Mouse (Mus musculus) lung, postnatal 0 days (tissue): ENCODE results near the gene Phb. TPM values are rescaled to one million over a fixed set of nuclear protein-coding genes. Genes with fewer than 3 reads are reported as not detected.
A peak's percentile ranks its signal among the peaks of the same experiment; 100 is the strongest.

Experiments
- ATAC-seq: fragments of 200-750 bp; cut with Nextera tagmentation; 2 replicates; pipeline ENCODE4 v1.8.0; 2017; ENCODE audit warnings: moderate library complexity
- DNase-seq: peaks from one replicate; pipeline ENCODE4 v3.0.0-alpha.2; 2016; ENCODE audit warnings: low spot score
- H3K27ac ChIP-seq: fragments of 300-500 bp; sonication (generic); 2 replicates; pipeline ENCODE4 v1.5.1; 2014; ENCODE audit warnings: antibody characterized with exemption, mild to moderate bottlenecking, low read length, mixed read lengths
- H3K27me3 ChIP-seq: fragments of 300-500 bp; sonication (generic); replicated peaks from 2 replicates; pipeline ENCODE4 v1.6.1; 2014; ENCODE audit warnings: low read length, mixed read lengths; ENCODE audit not compliant: insufficient read depth
- H3K36me3 ChIP-seq: fragments of 300-500 bp; sonication (generic); 2 replicates; pipeline ENCODE4 v1.6.1; 2014; ENCODE audit warnings: low read length, mixed read lengths; ENCODE audit not compliant: insufficient read depth
- H3K4me1 ChIP-seq: fragments of 300-500 bp; sonication (generic); 2 replicates; pipeline ENCODE4 v1.6.1; 2014; ENCODE audit warnings: antibody characterized with exemption, low read depth, low read length, mixed read lengths; ENCODE audit not compliant: insufficient read depth
- H3K4me2 ChIP-seq: fragments of 300-500 bp; sonication (generic); replicated peaks from 2 replicates; pipeline ENCODE4 v1.6.1; 2014; ENCODE audit warnings: low read depth, mild to moderate bottlenecking, low read length, moderate library complexity, mixed read lengths
- H3K4me3 ChIP-seq: fragments of 300-500 bp; sonication (generic); 2 replicates; pipeline ENCODE4 v1.5.1; 2014; ENCODE audit warnings: low read depth, low read length
- H3K9ac ChIP-seq: fragments of 300-500 bp; sonication (generic); replicated peaks from 2 replicates; pipeline ENCODE4 v1.6.1; 2014; ENCODE audit warnings: low read depth, mild to moderate bottlenecking
- H3K9me3 ChIP-seq: fragments of 300-500 bp; sonication (generic); 2 replicates; pipeline ENCODE4 v1.6.1; 2016; ENCODE audit warnings: low read length, mixed read lengths
- CTCF ChIP-seq: IDR thresholded peaks from 2 replicates; pipeline ENCODE4 v1.5.1; 2016; ENCODE audit warnings: antibody characterized with exemption, mild to moderate bottlenecking
- EP300 ChIP-seq: IDR thresholded peaks from 2 replicates; pipeline ENCODE4 v1.6.1; 2016; ENCODE audit warnings: antibody characterized with exemption, mild to moderate bottlenecking, control low read depth
- WGBS: fragments of 180-500 bp; shearing (Covaris S2); extraction: QIAGEN DNeasy Blood & Tissue Kit; methylation state at CpG from one replicate; pipeline ENCODE4 v1.1.7; 2014; 5-methylcytosine and 5-hydroxymethylcytosine counted together
- polyA plus RNA-seq: library from polyadenylated mRNA; unstranded; fragments of >200 nt; fragmentation: Nextera tagmentation; extraction: Ambion mirVana; gene quantifications from 2 replicates; pipeline ENCODE4 v1.2.1, GENCODE M21; 2015

Gene Phb
- 94.7 and 95.1 TPM in 2 replicates for polyA plus RNA-seq

- Histone ChIP-seq H3K27me3 (no peaks in the 10 kb centered on the region), H3K4me3 (peak within 1 kb of the TSS; percentile 56), H3K27ac (peak within 1 kb of the TSS; percentile 43), H3K4me2 (peak within 1 kb of the TSS; percentile 70), H3K4me1 (no peaks in the 10 kb centered on the region), H3K9ac (peak within 1 kb of the TSS; percentile 51), H3K9me3 (no peaks in the 10 kb centered on the region), H3K36me3 (peaks cover 12% of the 10 kb centered on the region)
- TF ChIP-seq CTCF (peak; percentile 43), EP300 (peak; percentile 79)
- ATAC-seq (peak; percentile 98), DNase-seq (peak; percentile 100)
- 2% methylated on average over 25 of the region's 25 CpGs for WGBS
Observed at GRCm38 (mm10) chr11:95666529-95667149, at the start of gene Phb. Phb (plus strand) TSS chr11:95666957.

- WGBS = 46% methylated on average over 19 of the region's 19 CpGs
- H3K36me3 ChIP-seq = no peaks in the 10 kb centered on the region
- ATAC-seq (no peak; the same call in 1 of the 2 replicates), DNase-seq (no peak)
- no peak overlapping the region for H3K27ac ChIP-seq
- H3K4me3 ChIP-seq = no peak overlapping the region
- no peak overlapping the region for H3K9ac ChIP-seq
- H3K4me1 ChIP-seq = no peaks in the 10 kb centered on the region
- no peaks in the 10 kb centered on the region for H3K9me3 ChIP-seq
- no peaks in the 10 kb centered on the region for H3K27me3 ChIP-seq
- no peak overlapping the region for H3K4me2 ChIP-seq
- TF ChIP-seq EP300 (no peak), CTCF (no peak)
Observed at GRCm38 (mm10) chr11:95617785-95618465, 48.8 kb upstream of the Phb start.

GRCm38 (mm10) chr11:95619081-95619480, 47.7 kb upstream of the Phb start:
- ATAC-seq (no peak), DNase-seq (no peak)
- no peaks in the 10 kb centered on the region for H3K36me3 ChIP-seq
- H3K9ac ChIP-seq = no peak overlapping the region
- H3K4me1 ChIP-seq = no peaks in the 10 kb centered on the region
- H3K4me3 ChIP-seq = no peak overlapping the region
- no peaks in the 10 kb centered on the region for H3K9me3 ChIP-seq
- 70% methylated on average over 3 of the region's 3 CpGs for WGBS
- H3K4me2 ChIP-seq = no peak overlapping the region
- no peak overlapping the region for H3K27ac ChIP-seq
- H3K27me3 ChIP-seq = no peaks in the 10 kb centered on the region
- TF ChIP-seq CTCF = no peak
- TF ChIP-seq EP300 = no peak

DNA sequence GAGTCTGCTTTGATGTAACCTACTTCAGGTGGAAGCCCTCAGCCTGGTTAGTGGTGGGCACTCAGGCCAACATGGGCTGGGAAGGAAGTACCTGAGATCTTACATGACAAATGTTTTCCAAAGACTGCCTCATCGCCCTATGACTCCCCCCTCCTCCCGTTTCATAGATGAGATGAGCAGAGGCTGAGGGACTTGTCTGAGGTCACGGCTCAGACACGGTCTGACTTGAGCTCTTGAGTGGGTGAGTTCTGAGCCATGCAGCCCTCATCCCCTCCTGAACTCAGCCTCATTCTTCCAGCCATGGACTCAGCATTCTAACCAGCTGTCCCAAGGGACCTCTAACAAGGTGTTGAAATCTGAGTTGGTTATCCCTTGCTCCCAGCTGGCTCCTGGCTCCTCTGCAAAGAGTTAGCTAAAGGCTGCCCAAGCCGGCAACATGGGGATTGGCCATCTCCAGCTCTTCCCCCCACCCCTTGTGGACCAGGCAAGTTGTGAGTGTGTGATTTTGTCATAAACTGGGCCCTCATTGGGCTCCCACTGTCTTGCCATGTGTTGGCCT, 46.8 kb upstream of the Phb start:
- H3K9ac ChIP-seq = no peak overlapping the region
- H3K9me3 ChIP-seq = no peaks in the 10 kb centered on the region
- no peaks in the 10 kb centered on the region for H3K4me1 ChIP-seq
- H3K36me3 ChIP-seq = no peaks in the 10 kb centered on the region
- WGBS = 85% methylated on average over 5 of the region's 5 CpGs
- H3K4me2 ChIP-seq = no peak overlapping the region
- no peak for ATAC-seq
- H3K27me3 ChIP-seq = no peaks in the 10 kb centered on the region
- no peak overlapping the region for H3K27ac ChIP-seq
- TF ChIP-seq EP300 (no peak), CTCF (no peak)
- no peak for DNase-seq
- H3K4me3 ChIP-seq = no peak overlapping the region

GRCm38 (mm10) chr11:95621010-95621409, 45.7 kb upstream of the Phb start:
- Histone ChIP-seq H3K4me1 (no peaks in the 10 kb centered on the region), H3K36me3 (no peaks in the 10 kb centered on the region), H3K9me3 (no peaks in the 10 kb centered on the region), H3K4me3 (no peak overlapping the region), H3K27me3 (no peaks in the 10 kb centered on the region), H3K27ac (no peak overlapping the region), H3K9ac (no peak overlapping the region), H3K4me2 (no peak overlapping the region)
- DNase-seq (no peak), ATAC-seq (peak; percentile 50; the same call in 1 of the 2 replicates)
- TF ChIP-seq EP300 (no peak), CTCF (no peak)
- 37% methylated on average over 4 of the region's 4 CpGs for WGBS

- 0 out of 2 replicates have a peak, but pooled peaks cover 2% of the 10 kb centered on the region for H3K27me3 ChIP-seq
- no peak overlapping the region for H3K9ac ChIP-seq
- DNase-seq (no peak), ATAC-seq (no peak)
- H3K36me3 ChIP-seq = no peaks in the 10 kb centered on the region
- H3K4me2 ChIP-seq = no peak overlapping the region
- WGBS = 43% methylated on average over 9 of the region's 9 CpGs
- H3K4me1 ChIP-seq = no peaks in the 10 kb centered on the region
- H3K4me3 ChIP-seq = no peak overlapping the region
- TF ChIP-seq CTCF (no peak), EP300 (no peak)
- H3K9me3 ChIP-seq = no peaks in the 10 kb centered on the region
- H3K27ac ChIP-seq = no peak overlapping the region
Observed at GRCm38 (mm10) chr11:95621541-95622130, 45.1 kb upstream of the Phb start.
